Mouse (Mus musculus) fibroblast of lung, adult 2 months (primary cell): ENCODE measurements around the gene Tchh.
"Not testable (repeated sequence)": the region's sequence is repeated elsewhere in the genome, so short reads cannot be mapped to it uniquely, and the experiment has no call there.

ENCODE experiments used
- DNase-seq: peaks from one replicate; pipeline ENCODE4 v3.0.0-alpha.2; 2011; ENCODE audit warnings: low read depth

The Tchh gene

DNA sequence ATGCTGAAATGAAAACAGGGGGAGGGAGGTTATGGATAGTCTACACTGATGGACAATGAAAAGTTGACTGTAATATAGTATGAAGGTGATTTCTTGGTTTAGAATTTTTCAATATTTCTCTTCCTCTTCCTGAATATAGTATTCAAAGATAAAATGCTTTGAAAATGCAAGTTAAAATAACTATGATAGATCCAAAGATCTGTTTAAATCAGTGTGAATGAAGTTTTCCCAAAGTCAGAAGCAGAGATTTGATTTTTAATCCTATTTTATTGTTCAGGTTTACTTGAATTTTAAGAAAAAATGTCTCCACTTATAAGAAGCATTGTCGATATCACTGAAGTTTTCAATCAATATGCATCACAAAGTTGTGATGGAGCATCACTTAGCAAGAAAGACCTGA, at the start of gene Tchh:
TSS of gene Tchh (plus strand) at position 301 of the 400 bp plus-strand sequence.
- DNase-seq: no peak

DNA sequence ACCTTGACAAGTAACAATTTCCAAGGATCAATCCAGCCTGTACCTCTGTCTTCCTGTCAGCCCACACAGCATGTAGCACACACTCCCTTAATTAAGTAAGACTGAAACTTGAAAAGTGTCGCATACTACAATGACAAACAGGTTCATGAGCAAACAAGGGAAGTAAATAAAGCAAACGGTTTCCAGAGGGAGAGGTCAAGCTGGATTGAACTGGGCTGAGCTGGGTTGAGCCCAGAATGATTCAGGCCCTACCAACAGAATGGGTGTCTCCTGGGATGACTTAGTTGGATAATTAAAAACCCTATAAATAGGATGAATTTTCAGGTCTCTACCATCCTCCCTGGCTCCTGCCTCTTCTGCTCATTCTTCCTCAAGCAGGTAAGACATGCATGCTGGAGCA, 48.8 kb upstream of the Tchh start, which contains the start of gene Rptn:
TSS of gene Rptn (plus strand) at position 334 of the 400 bp plus-strand sequence.
- DNase-seq: no peak

DNA sequence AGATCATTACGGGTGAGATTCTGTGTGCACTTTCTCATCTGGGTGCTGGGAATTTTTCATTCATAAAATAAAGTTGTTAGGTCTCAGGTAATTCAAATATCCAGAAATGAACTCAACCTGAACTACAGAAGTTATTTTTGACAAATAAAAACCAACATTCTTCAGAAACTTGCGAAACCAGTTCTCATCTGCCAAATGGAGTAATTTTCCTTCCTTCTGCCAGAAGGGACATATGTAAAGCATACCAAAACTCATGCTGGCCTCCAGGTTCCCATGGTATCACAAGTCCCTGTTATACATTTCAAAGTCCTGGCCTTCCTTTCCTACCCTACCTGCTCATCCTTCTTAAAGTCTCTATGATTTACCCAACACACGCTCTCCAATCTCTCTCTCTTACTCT, 38.2 kb upstream of the Tchh start:
- no peak for DNase-seq

DNA sequence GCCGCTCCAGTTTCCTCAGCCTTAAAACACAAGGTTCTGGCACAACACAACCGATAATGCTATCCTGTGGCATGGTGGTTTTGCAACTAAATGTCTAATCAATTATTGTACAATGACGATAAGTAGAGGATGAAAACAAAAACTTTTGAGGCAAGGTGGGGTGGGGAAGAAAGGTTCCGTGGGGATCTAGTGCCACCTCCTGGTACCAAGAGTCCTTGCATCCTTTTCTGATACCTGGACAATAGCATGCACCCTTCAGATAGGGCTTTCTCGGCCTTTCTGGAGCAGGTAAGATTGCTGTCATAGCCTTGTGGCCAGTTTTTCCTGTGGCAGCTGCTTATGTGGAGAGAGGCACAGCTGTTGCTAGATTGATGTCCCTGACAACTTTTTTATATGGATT, 35.1 kb upstream of the Tchh start:
- no peak for DNase-seq

DNA sequence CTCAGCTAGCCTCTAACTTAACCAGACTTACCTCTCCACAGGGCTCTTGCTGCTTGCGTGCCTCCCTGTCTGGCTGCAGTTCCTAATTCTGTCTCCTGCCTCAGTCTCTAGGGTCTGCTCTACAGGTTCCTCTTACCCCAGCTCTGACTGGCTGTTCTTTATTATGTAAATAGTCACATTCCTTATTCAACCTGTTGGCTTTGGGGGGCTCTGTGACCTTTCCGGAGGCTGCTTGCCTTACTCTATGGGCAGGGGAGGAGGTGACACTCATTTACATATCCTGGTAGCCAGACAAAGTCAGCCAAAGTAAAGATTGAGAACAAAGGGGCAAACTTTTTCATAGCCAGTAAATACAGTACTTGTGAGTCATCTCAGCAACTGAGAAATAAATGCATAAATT, 30.2 kb upstream of the Tchh start:
- DNase-seq: no peak

DNA sequence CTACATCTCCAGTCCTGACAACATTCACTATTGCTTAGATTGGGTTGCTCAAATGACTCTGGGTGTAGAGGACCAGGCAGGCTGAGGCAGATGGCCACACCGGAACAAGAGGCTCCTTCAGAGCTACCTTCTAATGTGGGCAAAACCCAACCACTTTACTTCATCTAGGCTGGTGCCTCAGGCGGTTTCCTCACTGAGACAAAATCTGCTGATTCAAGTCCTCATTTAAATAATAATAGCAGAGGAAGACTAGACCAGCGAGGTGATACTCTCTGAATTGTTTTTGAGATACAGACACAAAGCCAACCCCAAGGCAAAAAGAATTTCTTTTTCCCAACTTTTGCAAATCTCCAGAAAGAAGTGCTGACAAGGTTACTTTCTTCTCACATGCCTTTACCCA, 10.5 kb upstream of the Tchh start:
- no peak for DNase-seq

DNA sequence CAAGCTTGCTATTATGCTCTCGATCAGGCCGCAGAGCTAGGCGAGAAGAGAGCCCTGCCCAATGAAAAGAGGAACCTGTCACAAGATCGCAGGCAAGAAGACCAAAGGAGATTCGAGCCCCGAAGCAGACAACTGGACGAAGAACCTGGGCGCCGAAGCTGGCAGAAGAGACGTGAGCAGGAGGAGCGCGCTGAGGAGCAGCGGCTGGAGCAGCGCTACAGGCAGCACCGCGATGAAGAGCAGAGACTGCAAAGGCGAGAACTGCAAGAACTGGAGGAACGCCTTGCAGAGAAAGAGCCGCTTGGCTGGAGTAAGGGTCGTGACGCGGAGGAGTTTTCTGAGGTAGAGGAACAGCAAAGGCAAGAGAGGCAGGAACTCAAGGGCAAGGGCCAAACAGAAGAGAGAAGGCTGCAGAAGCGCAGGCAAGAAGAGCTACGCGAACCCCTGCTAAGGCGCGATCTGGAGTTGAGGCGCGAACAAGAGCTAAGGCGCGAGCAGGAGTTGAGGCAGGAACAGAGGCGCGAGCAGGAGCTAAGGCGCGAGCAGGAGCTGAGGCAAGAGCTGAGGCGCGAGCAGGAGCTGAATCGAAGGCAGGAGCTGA, 1.5 kb downstream of the Tchh start:
- no peak for DNase-seq

DNA sequence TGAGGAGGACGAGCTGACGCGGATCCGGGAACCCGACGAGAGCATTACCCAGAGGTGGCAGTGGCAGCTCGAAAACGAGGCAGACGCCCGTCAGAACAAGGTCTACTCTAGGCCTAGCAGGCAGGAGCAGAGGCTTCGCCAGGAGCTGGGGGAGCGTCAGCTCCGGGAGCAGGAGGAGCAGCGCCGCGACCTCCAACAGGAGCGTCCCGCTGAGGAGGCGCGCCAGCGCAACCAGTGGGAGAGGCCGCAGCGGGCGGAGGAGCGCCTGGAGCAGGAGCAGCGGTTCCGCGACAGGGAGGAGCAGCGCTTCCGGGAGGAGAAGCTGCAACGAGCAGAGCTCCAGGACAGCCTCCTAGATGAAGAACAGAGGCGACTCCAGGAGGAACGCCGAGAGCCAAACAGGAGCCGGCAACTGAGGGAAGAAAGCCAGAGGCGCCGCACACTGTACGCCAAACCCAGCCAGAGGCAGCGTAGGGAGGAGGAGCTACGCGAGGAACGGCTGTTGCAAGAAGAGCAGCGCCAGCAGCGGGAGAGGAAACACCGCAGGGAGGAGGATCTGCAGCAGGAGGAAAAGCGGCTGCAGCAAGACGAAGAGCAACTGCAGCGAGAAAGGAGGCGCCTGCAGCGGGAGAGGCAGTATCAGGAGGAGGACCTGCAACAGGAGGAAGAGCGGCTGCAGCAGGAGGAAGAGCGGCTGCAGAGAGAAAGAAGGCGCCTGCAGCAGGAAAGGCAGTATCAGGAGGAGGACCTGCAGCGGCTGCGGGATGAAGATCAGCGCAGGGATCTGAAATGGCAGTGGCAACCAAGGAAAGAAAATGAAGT, 2.4 kb downstream of the Tchh start:
- no peak for DNase-seq

DNA sequence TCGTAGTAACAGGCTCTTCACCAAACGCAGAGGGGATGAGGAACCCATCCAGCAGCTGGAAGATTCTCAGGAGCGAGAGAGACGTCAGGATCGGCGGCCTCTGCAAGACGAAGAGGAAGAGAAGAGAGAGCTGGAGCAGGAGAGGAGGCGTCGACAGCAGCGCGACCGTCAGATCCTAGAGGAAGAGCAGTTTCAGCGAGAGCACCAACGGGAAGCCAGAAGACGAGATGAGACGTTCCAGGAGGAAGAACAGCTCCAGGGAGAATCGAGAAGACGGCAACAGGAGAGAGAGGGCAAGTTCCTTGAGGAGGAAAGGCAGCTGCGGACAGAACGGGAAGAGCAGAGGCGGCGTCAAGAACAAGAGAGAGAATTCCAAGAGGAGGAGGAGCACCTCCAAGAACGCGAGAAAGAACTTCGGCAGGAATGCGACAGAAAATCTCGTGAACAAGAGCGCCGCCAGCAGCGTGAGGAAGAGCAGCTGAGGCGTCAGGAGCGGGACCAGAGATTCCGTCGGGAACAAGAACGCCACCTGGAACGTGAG, 3.1 kb downstream of the Tchh start:
- no peak for DNase-seq

DNA sequence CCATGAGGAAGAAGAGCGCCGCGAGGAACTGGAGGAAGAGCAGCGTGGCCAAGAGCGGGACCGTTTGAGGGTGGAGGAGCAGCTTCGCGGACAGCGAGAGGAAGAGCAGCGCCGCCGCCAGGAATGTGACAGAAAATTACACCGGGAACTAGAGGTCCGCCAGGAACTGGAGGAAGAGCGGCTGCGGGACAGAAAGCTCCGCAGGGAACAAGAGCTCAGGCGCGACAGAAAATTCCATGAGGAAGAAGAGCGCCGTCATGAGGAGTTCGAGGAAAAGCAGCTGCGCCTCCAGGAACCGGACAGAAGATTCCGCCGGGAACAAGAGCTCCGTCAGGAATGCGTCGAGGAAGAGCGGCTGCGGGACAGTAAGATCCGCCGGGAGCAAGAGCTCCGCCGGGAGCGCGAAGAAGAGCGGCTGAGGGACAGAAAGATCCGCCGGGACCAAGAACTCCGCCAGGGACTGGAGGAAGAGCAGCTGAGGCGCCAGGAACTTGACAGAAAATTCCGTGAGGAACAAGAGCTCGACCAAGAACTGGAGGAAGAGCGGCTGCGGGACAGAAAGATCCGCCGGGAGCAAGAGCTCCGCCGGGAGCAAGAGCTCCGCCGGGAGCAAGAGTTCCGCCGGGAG, 4.1 kb downstream of the Tchh start:
- no peak for DNase-seq

DNA sequence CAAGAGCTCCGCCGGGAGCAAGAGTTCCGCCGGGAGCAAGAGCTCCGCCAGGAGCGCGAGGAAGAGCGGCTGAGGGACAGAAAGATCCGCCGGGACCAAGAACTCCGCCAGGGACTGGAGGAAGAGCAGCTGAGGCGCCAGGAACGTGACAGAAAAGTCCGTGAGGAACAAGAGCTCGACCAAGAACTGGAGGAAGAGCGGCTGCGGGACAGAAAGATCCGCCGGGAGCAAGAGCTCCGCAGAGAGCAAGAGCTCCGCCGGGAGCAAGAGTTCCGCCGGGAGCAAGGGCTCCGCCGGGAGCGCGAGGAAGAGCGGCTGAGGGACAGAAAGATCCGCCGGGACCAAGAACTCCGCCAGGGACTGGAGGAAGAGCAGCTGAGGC, 4.6 kb downstream of the Tchh start:
- DNase-seq: not testable (repeated sequence)

DNA sequence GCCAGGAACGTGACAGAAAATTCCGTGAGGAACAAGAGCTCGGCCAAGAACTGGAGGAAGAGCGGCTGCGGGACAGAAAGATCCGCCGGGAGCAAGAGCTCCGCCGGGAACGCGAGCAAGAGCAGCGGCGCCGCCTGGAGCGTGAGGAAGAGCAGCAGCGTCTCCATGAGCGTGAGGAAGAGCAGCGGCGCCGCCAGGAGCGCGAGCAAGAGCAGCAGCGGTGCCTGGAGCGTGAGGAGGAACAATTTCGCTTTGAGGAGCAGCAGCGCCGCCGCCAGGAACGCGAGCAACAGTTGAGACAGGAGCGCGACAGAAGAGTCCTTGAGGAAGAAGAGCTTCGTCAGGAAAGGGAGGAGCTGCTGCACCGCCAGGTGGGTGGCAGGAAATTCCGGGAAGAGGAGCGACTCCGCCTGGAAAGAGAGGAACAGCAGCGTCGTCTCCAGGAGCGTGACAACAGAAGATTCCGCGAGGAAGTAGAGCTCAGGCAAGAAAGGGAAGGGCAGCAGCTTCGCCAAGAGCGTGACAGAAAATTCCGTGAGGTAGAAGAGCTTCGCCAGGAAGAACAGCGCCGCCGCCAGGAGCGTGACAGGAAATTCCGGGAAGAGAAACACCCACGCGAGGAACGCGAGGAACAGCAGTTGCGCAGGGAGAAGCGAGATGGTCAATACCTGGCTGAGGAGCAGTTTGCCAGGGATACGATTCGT, 5.2 kb downstream of the Tchh start:
- no peak for DNase-seq

DNA sequence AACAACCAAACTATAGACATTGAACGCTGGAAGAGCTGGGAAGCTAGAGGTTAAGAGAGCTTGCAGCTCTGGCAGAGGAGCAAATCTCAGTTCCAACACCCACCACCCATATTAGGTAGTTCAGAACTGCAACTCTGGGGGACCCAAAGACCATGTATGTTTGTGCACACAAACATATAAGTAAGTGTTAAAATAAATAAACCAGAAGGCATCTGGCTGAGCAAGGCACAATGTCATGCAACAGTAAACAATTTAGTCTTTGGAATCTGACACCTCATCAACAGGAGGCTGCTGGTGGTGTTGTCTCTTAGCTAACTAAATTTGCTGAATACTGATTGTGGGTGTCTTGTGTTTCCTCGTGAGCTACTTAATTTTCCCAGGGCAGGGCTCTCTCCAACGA, 24.4 kb downstream of the Tchh start:
- no peak for DNase-seq

DNA sequence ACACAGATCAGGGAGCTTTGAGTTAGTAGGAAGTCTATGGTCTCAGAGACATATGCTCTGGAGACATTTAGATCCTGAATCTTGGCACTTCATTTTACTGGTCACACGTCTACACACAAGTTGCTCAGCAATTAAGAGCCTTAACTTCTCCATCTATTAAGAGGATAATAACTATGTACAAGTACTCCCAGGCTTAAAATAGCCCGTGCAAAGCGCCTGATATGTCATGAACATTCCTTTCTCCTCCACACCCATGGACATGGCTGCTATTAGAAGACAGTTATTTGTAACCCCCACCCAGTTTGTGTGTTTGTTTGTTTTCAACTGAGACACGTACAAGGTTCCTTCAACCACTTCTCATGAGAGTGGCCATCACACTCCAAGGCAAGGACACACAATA, 25.0 kb downstream of the Tchh start:
- DNase-seq: no peak

DNA sequence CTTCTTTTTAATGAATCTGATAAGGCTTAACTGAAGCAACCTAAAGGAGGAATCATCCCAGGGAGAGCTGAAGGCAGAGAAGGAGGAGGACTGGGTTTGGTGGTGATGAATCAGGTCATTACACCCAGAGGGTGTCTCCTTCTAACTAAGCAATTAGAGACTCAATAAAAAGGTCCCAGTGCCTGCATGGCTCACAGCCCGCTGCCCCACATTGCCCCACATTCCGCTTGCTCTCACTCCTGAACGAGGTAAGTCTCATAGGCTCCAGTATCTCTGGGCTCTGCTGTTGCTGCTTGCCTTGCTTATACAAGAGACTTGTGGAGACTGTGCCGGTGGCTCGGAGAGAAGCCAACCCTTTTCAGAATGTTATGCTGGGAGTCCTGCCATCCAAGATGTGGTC, 26.4 kb downstream of the Tchh start, which contains the start of gene Tchhl1:
TSS of gene Tchhl1 (plus strand) at position 194 of the 400 bp plus-strand sequence.
- no peak for DNase-seq

DNA sequence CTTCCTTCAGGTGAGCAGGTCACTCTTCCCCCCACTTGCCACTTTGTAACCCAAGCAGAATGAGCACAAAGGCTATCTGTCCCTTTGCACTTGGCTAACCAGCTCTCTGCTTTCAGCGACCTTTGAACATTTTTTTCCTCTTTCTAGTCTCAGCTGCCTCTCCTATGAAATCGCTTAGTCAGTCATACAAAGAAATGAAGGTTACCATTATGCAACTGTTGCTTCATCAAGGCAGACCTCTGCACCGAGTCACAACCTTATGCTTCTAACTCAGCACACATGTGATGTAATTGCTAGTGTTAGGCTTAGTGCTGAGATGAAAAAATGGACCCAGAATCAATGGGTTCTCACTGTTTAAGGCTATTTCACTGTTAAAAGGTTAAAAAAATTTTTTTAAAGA, 27.5 kb downstream of the Tchh start:
- DNase-seq: no peak

DNA sequence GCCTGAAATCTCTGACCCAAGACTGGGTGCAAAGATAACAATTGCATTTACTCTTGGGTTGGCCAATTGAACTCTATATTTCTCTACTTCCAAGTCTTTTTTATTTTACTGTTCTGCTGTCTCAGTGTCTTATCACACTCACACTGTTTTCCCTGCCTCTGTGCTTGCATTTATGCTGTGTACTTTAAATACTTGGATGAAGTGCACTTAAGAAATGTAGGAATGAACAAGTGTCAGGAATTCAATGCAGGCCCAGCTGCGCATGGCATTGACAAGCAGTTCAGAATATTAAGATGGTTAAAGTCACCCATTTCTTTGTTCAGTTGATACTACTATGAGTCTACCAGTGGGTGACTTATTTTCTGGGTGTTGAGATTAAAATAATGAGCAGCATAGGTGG, 37.9 kb downstream of the Tchh start:
- DNase-seq: no peak

DNA sequence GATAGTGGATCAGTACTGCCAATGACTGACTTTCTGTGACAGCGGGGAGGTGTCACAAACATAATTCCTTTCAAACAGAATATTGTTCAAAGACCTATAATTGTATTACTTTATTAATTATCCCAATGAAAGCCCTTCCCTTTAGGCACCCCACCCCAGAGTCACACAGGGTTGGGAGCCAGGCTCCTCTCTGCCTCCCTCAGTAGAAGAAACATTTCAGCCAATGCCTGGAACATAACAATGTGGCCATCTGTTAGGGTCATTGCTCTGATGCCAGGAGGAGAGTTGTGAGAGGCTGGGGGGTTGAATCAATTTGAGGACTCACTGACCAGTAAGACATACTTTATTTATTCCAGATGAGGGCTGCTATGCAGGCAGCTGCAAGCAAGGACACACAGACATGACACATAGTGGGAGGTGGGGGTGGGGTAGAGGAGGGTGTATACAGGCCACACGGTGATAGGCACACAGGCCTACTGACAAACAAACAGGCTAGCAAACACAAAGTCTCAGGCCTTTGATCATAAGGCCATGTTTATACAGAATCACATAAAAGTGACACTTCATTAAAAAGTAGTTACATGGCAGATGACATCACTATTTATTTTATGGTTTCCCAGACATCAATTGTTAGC, 40.0 kb downstream of the Tchh start:
- no peak for DNase-seq

DNA sequence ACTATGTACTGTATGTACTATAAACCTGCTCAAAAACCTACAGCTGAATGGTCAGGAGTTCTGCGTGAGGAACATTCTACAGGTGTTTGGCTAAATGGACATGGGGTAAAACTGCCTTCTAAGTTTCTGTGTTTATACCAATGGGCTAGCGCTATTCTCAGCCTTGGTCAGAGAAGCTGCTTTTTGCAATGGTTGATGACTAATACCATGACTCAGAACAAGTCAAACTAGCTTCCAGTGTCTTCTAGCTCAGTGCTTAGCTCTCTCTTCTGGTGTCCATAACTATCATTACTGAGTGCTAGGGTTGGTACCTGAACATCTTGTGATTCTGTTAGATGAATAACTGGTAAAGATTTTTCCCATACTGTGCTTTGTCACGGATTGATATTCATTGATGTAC, 43.5 kb downstream of the Tchh start:
- no peak for DNase-seq

DNA sequence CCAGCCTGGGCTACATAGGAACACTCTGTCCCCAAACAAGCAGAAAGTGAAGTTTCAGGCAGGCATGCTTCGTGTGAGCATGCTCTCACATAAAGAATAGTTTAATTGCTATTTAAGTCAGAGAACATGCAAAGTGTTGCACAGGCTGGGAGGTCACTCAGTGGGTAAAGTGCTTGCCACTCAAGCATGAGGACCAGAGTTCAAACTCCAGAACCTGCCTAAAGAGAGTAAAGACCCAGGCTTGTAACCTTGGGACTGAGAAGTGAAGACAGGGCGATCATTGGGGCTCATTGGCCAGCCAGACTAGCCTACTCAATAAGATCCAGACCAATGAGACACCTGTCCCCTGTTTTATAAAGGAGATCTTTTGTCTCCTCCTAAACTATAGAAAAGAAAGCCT, 46.4 kb downstream of the Tchh start:
- DNase-seq: no peak

DNA sequence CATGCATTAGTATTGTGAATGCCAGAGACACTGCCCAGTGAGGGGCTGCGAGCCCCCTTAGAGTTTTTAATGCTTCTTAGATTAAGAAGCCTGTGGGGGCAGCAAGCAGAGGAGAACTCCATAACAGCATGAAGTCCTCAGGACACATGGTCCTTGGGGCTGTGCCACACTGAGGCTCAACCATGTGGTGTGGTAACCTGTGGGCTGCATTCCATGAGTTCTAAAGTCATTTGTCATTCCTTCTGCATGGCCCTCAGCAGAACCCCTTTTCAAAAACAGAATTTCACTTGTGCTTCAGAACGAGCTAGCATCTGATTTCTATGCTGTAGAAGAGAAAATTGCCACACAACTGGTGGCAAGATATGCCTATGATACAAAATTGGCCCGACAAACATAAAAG, 50.0 kb downstream of the Tchh start:
- no peak for DNase-seq

DNA sequence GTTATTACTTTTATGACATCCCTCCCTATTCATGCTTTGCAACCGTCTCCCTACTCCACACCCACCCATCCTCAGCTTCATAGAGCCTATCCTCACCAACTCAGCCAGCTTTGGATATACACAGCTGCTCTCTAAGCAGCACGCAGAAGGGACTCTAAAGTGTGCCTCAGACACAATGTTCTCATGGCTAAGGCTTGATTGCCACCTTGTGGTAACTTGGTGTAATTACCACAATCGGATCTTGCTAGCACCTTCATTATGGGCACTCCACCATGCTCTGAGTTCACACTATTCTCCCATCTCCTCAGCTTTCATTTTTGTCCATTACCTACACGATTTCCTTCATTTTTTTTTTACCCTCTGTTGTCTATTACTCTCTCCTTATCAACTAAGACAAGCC, 51.9 kb downstream of the Tchh start:
- peak; percentile 42 for DNase-seq
